Mouse (Mus musculus): Measurements from ENCODE around the gene Supt4a. TPM values are rescaled to one million over a fixed set of nuclear protein-coding genes. Genes with fewer than 3 reads are reported as not detected.

The Supt4a gene
- polyA plus RNA-seq, 1 experiment from 2014 or later: 152 TPM

DNA sequence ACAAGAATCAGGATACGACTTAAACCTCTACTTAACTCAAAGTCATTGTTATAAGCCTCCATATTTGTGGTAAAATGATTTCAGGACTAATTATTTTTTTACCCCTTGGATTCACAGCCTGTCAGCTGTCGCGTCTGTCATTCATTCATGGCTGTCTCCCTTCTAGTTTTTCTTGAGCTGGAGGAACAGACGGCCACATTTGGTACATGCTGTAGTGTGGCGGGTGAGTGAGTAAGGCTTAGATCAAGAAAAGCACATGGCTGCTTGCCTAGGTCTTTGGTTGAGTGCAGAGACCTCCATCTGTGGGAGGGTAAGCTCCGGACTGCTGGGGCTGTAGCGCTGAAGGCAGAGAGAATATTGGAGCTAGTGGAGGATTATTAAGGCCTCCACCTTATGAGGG, 10.4 kb downstream of the Supt4a start:
- no peak overlapping the region for H3K4me3 ChIP-seq (replicated peaks; ENCODE audit: low read length)
- no peaks in the 10 kb centered on the region for H3K9me3 ChIP-seq (ENCODE audit: control insufficient read depth, low read length)
- H3K4me2 ChIP-seq (replicated peaks): no peak overlapping the region
- H3K36me3 ChIP-seq (replicated peaks; ENCODE audit: control insufficient read depth, insufficient read depth): peaks cover 28% of the 10 kb centered on the region
- no peaks in the 10 kb centered on the region for H3K4me1 ChIP-seq (replicated peaks; ENCODE audit: control insufficient read depth, insufficient read depth, low read length)
- no peak overlapping the region for H3K27ac ChIP-seq
- no peaks in the 10 kb centered on the region for H3K27me3 ChIP-seq (ENCODE audit: control insufficient read depth, insufficient read depth, low read length)
- WGBS: 91% methylated on average over 7 of the region's 7 CpGs
- no peak for DNase-seq (ENCODE audit: low spot score)
- ATAC-seq (ENCODE audit: low FRiP score): no peak
- H3K9ac ChIP-seq: no peak overlapping the region

DNA sequence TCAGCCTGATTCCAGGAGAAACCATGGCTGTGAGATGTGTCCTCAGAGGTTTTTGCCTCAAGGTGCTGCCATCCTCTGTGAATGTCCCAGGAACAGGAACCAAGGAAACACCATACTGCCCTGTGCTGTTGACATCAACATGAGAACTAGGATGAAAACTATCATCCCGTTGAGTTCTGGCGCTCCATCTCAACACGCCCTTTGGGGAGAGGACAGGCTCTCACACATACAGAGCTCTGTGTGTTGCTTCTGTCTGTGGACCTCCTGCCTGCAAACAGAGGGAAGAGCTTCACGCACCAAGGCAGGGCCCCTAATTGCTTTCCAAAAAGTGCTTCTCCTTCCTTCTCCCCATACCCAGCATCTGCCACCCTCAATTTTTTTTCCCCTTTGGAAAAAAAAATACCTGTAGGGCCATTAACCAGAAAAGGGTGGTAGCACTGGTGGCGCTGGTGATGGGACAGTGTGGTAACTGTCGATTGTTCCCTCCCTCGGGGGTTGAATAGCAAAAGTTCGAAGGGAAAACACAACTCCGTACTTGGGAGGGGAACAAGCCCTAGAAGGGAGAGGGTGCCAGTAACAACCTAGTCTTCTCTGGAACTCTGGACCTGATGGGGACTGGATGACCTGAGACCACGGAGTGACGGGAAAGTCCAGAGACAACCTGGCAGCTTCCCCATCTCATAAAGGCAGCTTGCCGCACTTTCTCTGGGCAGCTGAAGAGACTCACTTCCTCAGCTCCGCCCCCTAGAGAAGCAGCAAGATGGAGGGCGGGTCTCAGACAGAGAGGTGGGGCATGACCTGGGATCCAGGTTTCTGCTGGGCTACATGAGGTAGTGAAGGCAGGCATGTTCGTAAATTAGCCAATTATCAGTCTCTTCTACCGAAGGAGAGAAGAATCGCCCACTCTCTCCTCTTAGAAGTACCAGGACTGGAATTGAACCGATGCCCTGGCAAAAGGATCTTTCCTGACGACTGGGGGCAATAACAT, 11.1 kb downstream of the Supt4a start:
- ATAC-seq (ENCODE audit: low FRiP score) (no peak), DNase-seq (ENCODE audit: low spot score) (no peak)
- WGBS: 42% methylated on average over 19 of the region's 19 CpGs
- Histone ChIP-seq H3K9me3 (ENCODE audit: control insufficient read depth, low read length) (no peaks in the 10 kb centered on the region), H3K4me1 (replicated peaks; ENCODE audit: control insufficient read depth, insufficient read depth, low read length) (no peaks in the 10 kb centered on the region), H3K4me2 (replicated peaks) (no peak overlapping the region), H3K36me3 (replicated peaks; ENCODE audit: control insufficient read depth, insufficient read depth) (peaks cover 20% of the 10 kb centered on the region), H3K9ac (no peak overlapping the region), H3K27ac (no peak overlapping the region), H3K4me3 (replicated peaks; ENCODE audit: low read length) (no peak overlapping the region), H3K27me3 (ENCODE audit: control insufficient read depth, insufficient read depth, low read length) (no peaks in the 10 kb centered on the region)

DNA sequence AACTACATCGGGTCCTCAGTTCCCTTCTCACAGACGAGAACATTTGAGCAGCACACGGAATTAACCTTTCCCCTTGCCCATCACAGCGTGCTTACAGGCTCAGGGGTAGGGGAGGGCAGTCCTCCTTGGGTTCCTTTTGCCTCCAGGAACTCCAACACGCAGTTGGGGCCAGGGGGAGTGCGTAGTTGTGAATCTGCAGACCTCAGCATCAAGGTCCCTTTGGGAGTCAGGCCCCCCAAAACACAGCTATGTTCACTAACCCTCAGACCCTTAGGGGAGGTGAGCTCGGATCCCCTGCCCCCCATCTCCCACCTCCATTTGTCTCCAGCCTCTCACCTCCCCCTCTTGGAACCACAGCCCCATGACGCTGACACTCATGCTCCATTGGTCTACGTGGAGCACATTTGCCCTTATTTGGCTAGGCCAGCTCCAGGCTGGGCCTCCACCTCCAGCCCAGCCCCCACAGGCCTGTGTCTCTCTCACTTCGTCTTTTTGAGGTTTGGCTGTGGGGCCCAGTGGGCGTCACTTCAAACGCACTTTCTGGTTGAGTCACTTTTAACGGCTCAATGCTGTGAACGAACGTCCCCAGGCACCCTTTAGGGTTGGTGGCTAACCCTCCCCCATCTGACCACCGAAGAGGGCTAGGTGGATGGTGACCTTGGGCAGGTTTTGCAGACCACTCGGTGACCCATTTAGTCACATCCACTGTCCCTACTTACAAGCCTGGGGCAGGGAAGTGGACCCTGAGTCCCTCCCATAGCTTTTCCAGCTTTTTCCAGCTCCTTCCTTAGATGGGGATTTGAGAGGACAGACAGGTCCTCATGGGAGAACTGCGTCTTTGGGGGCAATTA, 12.1 kb downstream of the Supt4a start:
- DNase-seq (ENCODE audit: low spot score): no peak

DNA sequence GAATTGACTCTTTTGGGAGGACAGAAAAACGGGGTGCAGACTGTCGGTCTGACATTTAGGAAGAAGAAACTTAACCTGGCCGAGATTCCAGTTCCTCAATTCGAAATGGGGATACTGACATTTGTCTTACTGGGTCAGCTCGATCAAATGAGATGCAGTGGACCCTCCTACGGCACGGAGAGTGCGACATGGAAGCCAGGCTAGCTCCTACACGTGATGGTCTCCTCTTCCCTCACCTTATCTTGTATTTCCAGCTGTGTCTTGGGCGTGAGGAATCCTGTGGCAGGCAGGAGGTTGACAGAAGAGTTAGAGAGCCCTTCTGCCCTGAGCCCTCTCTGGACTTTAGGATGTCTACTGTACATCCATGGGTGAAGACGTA, 12.7 kb downstream of the Supt4a start:
- H3K27me3 ChIP-seq (ENCODE audit: control insufficient read depth, insufficient read depth, low read length): no peaks in the 10 kb centered on the region
- ATAC-seq (ENCODE audit: low FRiP score) (no peak), DNase-seq (ENCODE audit: low spot score) (no peak)
- no peak overlapping the region for H3K4me3 ChIP-seq (replicated peaks; ENCODE audit: low read length)
- H3K9me3 ChIP-seq (ENCODE audit: control insufficient read depth, low read length): no peaks in the 10 kb centered on the region
- 84% methylated on average over 11 of the region's 11 CpGs for WGBS
- H3K4me2 ChIP-seq (replicated peaks): no peak overlapping the region
- no peak overlapping the region for H3K27ac ChIP-seq
- H3K36me3 ChIP-seq (replicated peaks; ENCODE audit: control insufficient read depth, insufficient read depth): peaks cover 4% of the 10 kb centered on the region; the same call in 1 of the 2 replicates
- H3K9ac ChIP-seq: no peak overlapping the region
- H3K4me1 ChIP-seq (replicated peaks; ENCODE audit: control insufficient read depth, insufficient read depth, low read length): no peaks in the 10 kb centered on the region

More for the DNA sequence above, 12.1 kb downstream of the Supt4a start:
- H3K4me2 ChIP-seq (replicated peaks): no peak overlapping the region
- no peak overlapping the region for H3K9ac ChIP-seq
- WGBS: 59% methylated on average over 18 of the region's 18 CpGs
- H3K27ac ChIP-seq: no peak overlapping the region
- no peaks in the 10 kb centered on the region for H3K27me3 ChIP-seq (ENCODE audit: control insufficient read depth, insufficient read depth, low read length)
- no peaks in the 10 kb centered on the region for H3K4me1 ChIP-seq (replicated peaks; ENCODE audit: control insufficient read depth, insufficient read depth, low read length)
- H3K36me3 ChIP-seq (replicated peaks; ENCODE audit: control insufficient read depth, insufficient read depth): peaks cover 11% of the 10 kb centered on the region
- H3K9me3 ChIP-seq (ENCODE audit: control insufficient read depth, low read length): no peaks in the 10 kb centered on the region
- ATAC-seq (ENCODE audit: low FRiP score): no peak
- H3K4me3 ChIP-seq (replicated peaks; ENCODE audit: low read length): no peak overlapping the region

DNA sequence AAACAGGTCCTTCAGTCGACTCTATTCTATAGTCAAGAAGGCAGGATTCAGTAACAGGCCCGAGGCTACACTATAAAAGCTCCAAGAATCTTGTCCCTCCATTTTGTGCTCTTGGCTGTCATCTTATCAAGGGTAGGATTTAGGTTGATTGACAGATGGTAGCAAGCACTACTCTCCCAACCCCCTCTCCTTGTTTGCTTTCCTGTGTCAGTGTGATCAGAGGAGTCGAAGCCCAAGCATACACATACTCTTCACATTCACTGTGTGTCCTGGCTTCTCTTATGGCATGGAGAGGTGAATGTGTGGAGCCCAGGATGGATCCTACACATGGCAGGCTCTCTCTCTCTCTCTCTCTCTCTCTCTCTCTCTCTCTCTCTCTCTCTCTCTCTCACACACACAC, 13.2 kb downstream of the Supt4a start:
- Histone ChIP-seq H3K27me3 (ENCODE audit: control insufficient read depth, insufficient read depth, low read length) (no peaks in the 10 kb centered on the region), H3K36me3 (replicated peaks; ENCODE audit: control insufficient read depth, insufficient read depth) (no peaks in the 10 kb centered on the region), H3K4me1 (replicated peaks; ENCODE audit: control insufficient read depth, insufficient read depth, low read length) (no peaks in the 10 kb centered on the region), H3K4me2 (replicated peaks) (no peak overlapping the region), H3K4me3 (replicated peaks; ENCODE audit: low read length) (no peak overlapping the region), H3K27ac (no peak overlapping the region), H3K9ac (no peak overlapping the region), H3K9me3 (ENCODE audit: control insufficient read depth, low read length) (no peaks in the 10 kb centered on the region)
- DNase-seq (ENCODE audit: low spot score) (no peak), ATAC-seq (ENCODE audit: low FRiP score) (no peak)
- 77% methylated on average over 3 of the region's 3 CpGs for WGBS

DNA sequence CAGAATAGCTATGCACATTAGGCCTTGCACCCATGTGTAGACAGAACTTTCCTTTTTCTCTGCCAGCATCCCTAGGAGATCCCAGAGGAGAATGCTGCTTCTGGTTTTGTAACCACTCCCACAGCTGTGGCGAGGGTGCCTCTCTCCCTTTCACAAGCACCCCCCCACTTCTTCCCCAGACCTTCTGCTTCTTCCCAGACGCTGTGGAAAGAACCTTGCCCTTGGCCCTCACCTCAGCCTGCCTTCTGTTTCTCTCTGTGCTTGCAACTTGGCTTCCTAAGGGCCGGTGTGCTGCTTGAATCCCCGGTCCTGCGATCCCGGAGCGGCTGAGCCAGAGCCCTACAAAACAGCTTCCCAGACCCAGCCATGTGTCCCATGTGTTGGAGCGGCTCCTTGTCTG, 13.7 kb downstream of the Supt4a start:
- no peak overlapping the region for H3K27ac ChIP-seq
- H3K4me2 ChIP-seq (replicated peaks): no peak overlapping the region
- H3K9ac ChIP-seq: no peak overlapping the region
- ATAC-seq (ENCODE audit: low FRiP score) (no peak), DNase-seq (ENCODE audit: low spot score) (no peak)
- H3K4me1 ChIP-seq (replicated peaks; ENCODE audit: control insufficient read depth, insufficient read depth, low read length): no peaks in the 10 kb centered on the region
- H3K9me3 ChIP-seq (ENCODE audit: control insufficient read depth, low read length): no peaks in the 10 kb centered on the region
- WGBS: 79% methylated on average over 8 of the region's 8 CpGs
- no peak overlapping the region for H3K4me3 ChIP-seq (replicated peaks; ENCODE audit: low read length)
- H3K36me3 ChIP-seq (replicated peaks; ENCODE audit: control insufficient read depth, insufficient read depth): no peaks in the 10 kb centered on the region
- no peaks in the 10 kb centered on the region for H3K27me3 ChIP-seq (ENCODE audit: control insufficient read depth, insufficient read depth, low read length)

DNA sequence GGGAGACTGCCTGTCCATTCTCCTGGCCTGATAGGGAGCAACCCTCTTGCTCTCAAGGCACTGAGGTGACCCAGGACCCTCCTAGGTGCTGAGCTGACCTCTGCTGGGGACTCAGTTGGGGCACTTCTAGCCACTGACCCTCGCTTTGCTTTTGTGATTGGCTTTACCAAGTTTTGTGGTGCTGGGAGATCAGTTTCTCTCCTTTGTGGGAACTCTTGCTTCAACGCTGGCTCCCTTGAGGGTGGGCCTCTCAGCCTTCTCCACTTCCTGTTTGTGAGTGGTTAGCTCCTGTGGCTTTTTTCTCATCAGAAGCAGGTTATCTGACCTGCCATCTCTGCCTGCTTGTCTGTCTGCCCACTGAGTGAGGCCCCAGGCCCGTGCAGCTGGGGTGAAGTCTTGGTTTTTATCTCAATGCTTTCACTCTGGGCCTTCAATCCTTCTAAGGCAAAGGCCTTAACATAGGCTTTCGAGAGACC, 14.2 kb downstream of the Supt4a start:
- whole genome bisulfite sequencing: 69% methylated on average over 4 of the region's 4 CpGs

DNA sequence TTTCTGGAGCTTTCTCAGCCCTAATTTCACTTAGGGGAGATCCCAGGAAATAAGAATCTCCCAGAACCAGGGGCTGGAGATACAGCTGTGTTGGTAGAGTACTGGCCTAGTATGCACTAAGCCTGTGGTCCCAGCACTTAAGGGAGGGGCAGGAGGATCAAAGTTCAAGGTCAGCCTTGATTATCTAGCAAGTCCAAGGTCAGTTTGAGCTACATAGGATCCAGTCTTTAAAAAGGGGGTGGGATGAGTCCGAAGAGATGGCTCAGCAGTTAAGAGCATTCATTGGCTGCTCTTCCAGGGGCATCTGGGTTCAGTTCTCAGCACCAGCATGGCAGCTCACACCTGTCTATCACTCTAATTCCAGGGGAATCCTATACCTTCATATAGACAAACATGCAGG, 15.0 kb downstream of the Supt4a start:
- no peaks in the 10 kb centered on the region for H3K27me3 ChIP-seq (ENCODE audit: control insufficient read depth, insufficient read depth, low read length)
- 75% methylated on average over 1 of the region's 1 CpGs for WGBS
- DNase-seq (ENCODE audit: low spot score) (no peak), ATAC-seq (ENCODE audit: low FRiP score) (no peak)
- no peaks in the 10 kb centered on the region for H3K4me1 ChIP-seq (replicated peaks; ENCODE audit: control insufficient read depth, insufficient read depth, low read length)
- no peak overlapping the region for H3K9ac ChIP-seq
- H3K4me3 ChIP-seq (replicated peaks; ENCODE audit: low read length): no peak overlapping the region
- no peaks in the 10 kb centered on the region for H3K36me3 ChIP-seq (replicated peaks; ENCODE audit: control insufficient read depth, insufficient read depth)
- H3K4me2 ChIP-seq (replicated peaks): no peak overlapping the region
- H3K9me3 ChIP-seq (ENCODE audit: control insufficient read depth, low read length): no peaks in the 10 kb centered on the region
- no peak overlapping the region for H3K27ac ChIP-seq

More for the DNA sequence above, 14.2 kb downstream of the Supt4a start:
- Histone ChIP-seq H3K36me3 (replicated peaks; ENCODE audit: control insufficient read depth, insufficient read depth) (no peaks in the 10 kb centered on the region), H3K27ac (no peak overlapping the region), H3K9me3 (ENCODE audit: control insufficient read depth, low read length) (no peaks in the 10 kb centered on the region), H3K4me3 (replicated peaks; ENCODE audit: low read length) (no peak overlapping the region), H3K27me3 (ENCODE audit: control insufficient read depth, insufficient read depth, low read length) (no peaks in the 10 kb centered on the region), H3K4me2 (replicated peaks) (no peak overlapping the region), H3K4me1 (replicated peaks; ENCODE audit: control insufficient read depth, insufficient read depth, low read length) (no peaks in the 10 kb centered on the region), H3K9ac (no peak overlapping the region)
- ATAC-seq (ENCODE audit: low FRiP score): no peak
- no peak for DNase-seq (ENCODE audit: low spot score)

DNA sequence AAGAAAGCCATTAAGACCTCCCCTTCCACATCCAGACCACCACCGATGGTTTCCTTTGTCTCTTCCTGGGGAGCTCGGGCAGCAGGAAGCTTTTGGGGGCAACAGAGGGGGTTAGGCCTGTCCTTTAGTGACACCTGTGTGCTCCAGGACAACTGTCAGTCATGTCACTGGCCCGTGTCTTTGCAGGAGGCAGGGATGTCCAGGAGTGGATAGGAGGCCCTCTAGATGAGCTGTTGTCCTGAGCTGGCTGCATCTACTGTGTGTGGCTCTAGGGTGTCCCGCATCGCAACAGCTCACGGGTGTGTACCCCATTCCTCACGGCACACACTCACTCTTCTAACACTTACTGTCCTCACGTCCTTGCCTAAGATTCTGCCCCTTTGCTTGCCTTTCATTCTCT, 15.9 kb downstream of the Supt4a start:
- no peak for ATAC-seq (ENCODE audit: low FRiP score)
- no peak overlapping the region for H3K4me3 ChIP-seq (replicated peaks; ENCODE audit: low read length)
- H3K4me2 ChIP-seq (replicated peaks): no peak overlapping the region
- no peaks in the 10 kb centered on the region for H3K27me3 ChIP-seq (ENCODE audit: control insufficient read depth, insufficient read depth, low read length)
- no peaks in the 10 kb centered on the region for H3K9me3 ChIP-seq (ENCODE audit: control insufficient read depth, low read length)
- DNase-seq (ENCODE audit: low spot score): no peak
- WGBS: 84% methylated on average over 8 of the region's 8 CpGs
- no peak overlapping the region for H3K9ac ChIP-seq
- H3K27ac ChIP-seq: no peak overlapping the region
- no peaks in the 10 kb centered on the region for H3K36me3 ChIP-seq (replicated peaks; ENCODE audit: control insufficient read depth, insufficient read depth)
- no peaks in the 10 kb centered on the region for H3K4me1 ChIP-seq (replicated peaks; ENCODE audit: control insufficient read depth, insufficient read depth, low read length)

Measured in hindbrain, embryonic 14.5 days (tissue).